Mouse (Mus musculus) ES-E14 (cell line): ENCODE data around the gene Arhgap45. TPM values are rescaled to one million over a fixed set of nuclear protein-coding genes. Genes with fewer than 3 reads are reported as not detected.

Experiments
- DNase-seq: peaks from one replicate; pipeline ENCODE4 v3.0.0-alpha.2; 2013; ENCODE audit warnings: low read depth, low spot score
- H3K27ac ChIP-seq: 2 replicates; pipeline ENCODE4 v1.5.1; 2012; ENCODE audit warnings: low read depth, mild to moderate bottlenecking, low read length, moderate library complexity, mixed read lengths; ENCODE audit not compliant: poor library complexity, insufficient read depth, severe bottlenecking
- H3K36me3 ChIP-seq: 2 replicates; pipeline ENCODE4 v1.6.1; 2012; ENCODE audit warnings: mild to moderate bottlenecking, low read length, moderate library complexity, mixed read lengths; ENCODE audit not compliant: control insufficient read depth, poor library complexity, insufficient read depth, severe bottlenecking
- H3K4me1 ChIP-seq, 2 experiments: fragments of 150-350 bp in 1 of 2; sonication (generic) in 1 of 2; 2 replicates each; pipeline ENCODE4 v1.6.1; 2012; ENCODE audit warnings: low read length in 2 of 2, mild to moderate bottlenecking in 1 of 2, mixed read lengths in 1 of 2; ENCODE audit not compliant: control insufficient read depth in 2 of 2, insufficient read depth in 2 of 2, poor library complexity in 1 of 2
- H3K4me3 ChIP-seq, 2 experiments: fragments of 150-350 bp in 1 of 2; sonication (generic) in 1 of 2; 2 replicates each; pipeline ENCODE4 v1.5.1; 2012; ENCODE audit warnings: low read length in 2 of 2, low read depth in 1 of 2, mild to moderate bottlenecking in 1 of 2, mixed read lengths in 1 of 2; ENCODE audit not compliant: insufficient read depth in 1 of 2, poor library complexity in 1 of 2, severe bottlenecking in 1 of 2
- H3K9ac ChIP-seq: 2 replicates; pipeline ENCODE4 v1.6.1; 2012; ENCODE audit warnings: low read depth, mild to moderate bottlenecking, low read length, mixed read lengths; ENCODE audit not compliant: poor library complexity, insufficient read depth, severe bottlenecking
- H3K9me3 ChIP-seq: fragments of 150-350 bp; sonication (generic); 2 replicates; pipeline ENCODE4 v1.6.1; 2012; ENCODE audit warnings: low read depth, mild to moderate bottlenecking, low read length; ENCODE audit not compliant: control insufficient read depth, insufficient read depth
- CHD2 ChIP-seq: IDR thresholded peaks from 2 replicates; pipeline ENCODE4 v1.6.1; 2014; ENCODE audit warnings: mild to moderate bottlenecking, low read depth, low read length, inconsistent platforms
- HCFC1 ChIP-seq: IDR thresholded peaks from 2 replicates; pipeline ENCODE4 v1.6.1; 2012; ENCODE audit warnings: low read length, inconsistent platforms, borderline replicate concordance; ENCODE audit not compliant: insufficient read depth
- MAFK ChIP-seq: IDR thresholded peaks from 2 replicates; pipeline ENCODE4 v1.6.1; 2014; ENCODE audit warnings: mild to moderate bottlenecking, low read depth, low read length, inconsistent platforms; ENCODE audit not compliant: insufficient read depth
- ZC3H11A ChIP-seq: IDR thresholded peaks from 2 replicates; pipeline ENCODE4 v1.6.1; 2012; ENCODE audit warnings: low read depth, mild to moderate bottlenecking, inconsistent platforms, low read length, borderline replicate concordance
- ZNF384 ChIP-seq: IDR thresholded peaks from 2 replicates; pipeline ENCODE4 v1.6.1; 2012; ENCODE audit warnings: low read depth, low read length, inconsistent platforms
- in situ Hi-C, 2 experiments: fragments of 600-800 bp; cut with MboI; formaldehyde crosslinking; loops; one replicate each; pipeline ENCODE4 v1.15.1; 2025; ENCODE audit warnings: low sequenced_read_pairs in 2 of 2, inconsistent platforms in 1 of 2; ENCODE audit not compliant: unreplicated experiment in 2 of 2
- total RNA-seq: library from RNA; depleted of rRNA; stranded (reverse); fragments of 300-350 nt; gene quantifications from 2 replicates; pipeline ENCODE4 v1.2.3, GENCODE M21; 2012

Arhgap45 gene
- total RNA-seq, 1 experiment = 17.0 TPM

DNA sequence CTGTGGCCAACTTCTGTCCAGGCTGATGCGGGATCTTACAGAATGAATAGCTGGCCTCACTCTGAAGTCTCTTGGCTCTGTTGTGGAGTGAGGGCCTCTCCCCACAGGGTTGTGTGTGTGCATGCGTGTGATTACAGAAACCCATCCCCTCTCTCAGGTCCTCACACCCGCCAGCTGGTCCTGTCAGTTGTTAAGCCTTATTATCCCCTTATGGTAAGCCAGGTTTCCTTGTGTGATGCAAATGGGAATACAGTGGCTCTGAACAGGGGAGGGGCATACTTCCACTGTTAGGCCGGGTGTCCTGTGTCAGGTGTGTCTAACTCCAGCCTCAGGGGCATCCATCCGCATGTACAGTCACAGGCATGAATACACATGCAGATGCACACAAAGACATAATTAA lies 29.3 kb downstream of the Arhgap45 start:
- peak overlapping the region; percentile 88 for H3K27ac ChIP-seq
- H3K9ac ChIP-seq = peak overlapping the region; percentile 41; the same call in 1 of the 2 replicates
- no peaks in the 10 kb centered on the region for H3K36me3 ChIP-seq
- in situ Hi-C loops = no loop called here
- TF ChIP-seq MAFK (no peak), HCFC1 (no peak), CHD2 (no peak), ZC3H11A (no peak), ZNF384 (no peak)
- peaks cover 16 to 30% of the 10 kb centered on the region in 2 experiments for H3K4me1 ChIP-seq
- no peak for DNase-seq
- H3K4me3 ChIP-seq = no peak overlapping the region; a peak in 1 of 4 replicates
- no peaks in the 10 kb centered on the region for H3K9me3 ChIP-seq

DNA sequence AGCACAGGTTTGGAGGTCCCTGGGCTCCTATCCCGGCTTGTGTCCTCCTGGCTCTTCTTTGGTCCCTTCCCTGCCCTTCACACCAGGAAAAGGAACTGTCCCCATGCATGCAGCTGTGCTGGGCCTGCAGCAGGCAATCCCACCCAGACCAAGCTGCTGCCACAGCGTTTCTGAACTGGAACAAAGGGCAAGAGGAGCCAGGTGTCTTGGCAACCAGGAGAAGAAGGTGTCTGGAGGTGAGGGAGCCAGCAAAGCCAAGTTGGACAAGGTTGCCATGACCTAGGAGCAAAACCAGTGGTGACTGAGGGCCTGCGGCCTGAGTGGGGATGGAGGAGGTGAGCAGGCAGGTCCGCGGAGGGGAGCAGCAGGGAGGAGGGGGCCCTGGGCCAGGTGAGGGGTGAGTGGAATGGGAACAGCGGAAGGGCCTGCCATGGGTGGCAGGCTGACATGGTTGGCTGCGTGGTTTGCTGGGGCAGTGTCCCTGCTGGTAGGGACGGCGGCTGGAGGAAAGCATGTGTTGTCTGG lies 30.6 kb downstream of the Arhgap45 start, which contains the start of gene Gpx4:
Gene Gpx4, plus strand, starts transcription at position 126 of the 525 bp plus-strand sequence.
- in situ Hi-C loops = no loop called here
- Histone ChIP-seq H3K4me1 (peaks cover 16 to 30% of the 10 kb centered on the region in 2 experiments), H3K9ac (peak within 1 kb of the TSS; percentile 29), H3K27ac (peak within 1 kb of the TSS; percentile 88), H3K9me3 (no peaks in the 10 kb centered on the region), H3K36me3 (no peaks in the 10 kb centered on the region), H3K4me3 (peak within 1 kb of the TSS; percentile 34 to 37)
- DNase-seq = no peak
- TF ChIP-seq MAFK = no peak
- no peak for TF ChIP-seq ZC3H11A

DNA sequence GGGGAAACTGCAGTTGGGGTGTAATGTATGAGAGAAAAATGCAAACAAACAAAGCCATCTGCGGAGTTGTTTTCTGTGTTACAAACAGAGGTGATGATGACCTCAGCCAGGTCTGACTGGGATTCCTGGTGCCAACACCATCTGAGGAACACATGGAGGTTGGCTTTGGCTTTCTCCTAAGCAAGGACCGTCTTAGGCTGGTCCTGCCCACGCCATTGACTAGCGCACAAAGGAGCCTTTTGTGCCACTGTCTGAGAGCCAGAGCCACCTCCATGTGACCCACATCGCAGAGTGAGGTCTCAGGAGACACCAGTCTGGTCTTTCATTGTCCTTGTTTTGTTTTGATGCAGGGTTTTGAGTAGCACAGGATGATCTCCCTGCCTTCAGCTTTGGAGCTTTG lies 31.9 kb downstream of the Arhgap45 start:
- DNase-seq = no peak
- peaks cover 20 to 35% of the 10 kb centered on the region in 2 experiments for H3K4me1 ChIP-seq
- no peak for TF ChIP-seq ZNF384
- no peak for TF ChIP-seq ZC3H11A
- no peak for TF ChIP-seq MAFK
- TF ChIP-seq HCFC1 = no peak
- no peak for TF ChIP-seq CHD2
- peak overlapping the region; percentile 56 for H3K27ac ChIP-seq
- no peak overlapping the region for H3K4me3 ChIP-seq
- peak overlapping the region; percentile 9; the same call in 1 of the 2 replicates for H3K9ac ChIP-seq
- in situ Hi-C loops = no loop called here
- no peaks in the 10 kb centered on the region for H3K9me3 ChIP-seq
- no peaks in the 10 kb centered on the region for H3K36me3 ChIP-seq

DNA sequence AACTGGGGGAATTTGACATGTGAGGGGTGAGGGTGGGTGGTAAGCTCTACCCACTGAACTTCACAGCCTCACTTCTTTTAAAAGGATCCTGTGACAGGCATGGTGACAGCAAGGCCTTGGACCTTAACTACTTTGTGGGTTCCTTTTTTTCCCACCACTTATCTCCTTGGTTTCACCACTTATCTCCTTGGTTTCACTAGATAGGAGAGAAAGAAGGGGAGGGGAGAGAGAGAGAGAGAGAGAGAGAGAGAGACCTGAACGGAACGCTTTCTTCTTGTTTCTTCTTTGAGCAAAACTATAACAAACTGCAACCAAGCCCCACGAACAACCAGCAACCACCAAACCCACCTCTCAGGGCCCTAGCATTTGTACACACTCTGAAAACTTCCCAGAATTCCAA lies 32.4 kb downstream of the Arhgap45 start:
- peaks cover 20 to 35% of the 10 kb centered on the region in 2 experiments for H3K4me1 ChIP-seq
- DNase-seq = no peak
- no peaks in the 10 kb centered on the region for H3K9me3 ChIP-seq
- no peak overlapping the region for H3K4me3 ChIP-seq
- TF ChIP-seq CHD2 (no peak), MAFK (no peak), ZNF384 (no peak), HCFC1 (no peak), ZC3H11A (no peak)
- peak overlapping the region; percentile 56 for H3K27ac ChIP-seq
- no peaks in the 10 kb centered on the region for H3K36me3 ChIP-seq
- 0 out of 2 replicates have a peak overlapping the region, but pooled peaks have one; percentile 9 for H3K9ac ChIP-seq
- in situ Hi-C loops = no loop called here

DNA sequence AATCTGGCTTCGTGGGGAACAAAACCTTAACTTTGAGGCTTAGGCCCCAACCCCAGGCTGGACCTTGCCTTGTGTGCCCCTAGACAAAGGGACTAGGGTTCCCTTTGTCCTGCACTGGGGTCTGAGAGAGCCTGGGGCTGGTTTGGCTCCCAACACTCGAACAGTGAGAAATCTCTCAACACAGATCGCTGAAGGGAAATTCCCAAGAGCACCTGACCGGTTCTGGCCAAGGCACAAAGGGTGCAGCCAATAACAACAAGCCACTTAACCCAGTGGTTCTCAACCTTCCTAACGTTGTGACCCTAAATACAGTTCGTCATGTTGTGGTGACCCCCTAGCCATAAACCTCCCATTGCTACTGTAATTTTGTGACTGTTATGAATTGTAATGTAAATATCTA lies 33.8 kb downstream of the Arhgap45 start:
- H3K9ac ChIP-seq = peak overlapping the region; percentile 53
- peaks cover 6% of the 10 kb centered on the region; the same call in 1 of the 2 replicates for H3K36me3 ChIP-seq
- H3K27ac ChIP-seq = peak overlapping the region; percentile 96
- TF ChIP-seq HCFC1 (peak; percentile 24; the same call in 1 of the 2 replicates), MAFK (no peak)
- in situ Hi-C loops = no loop called here
- no peaks in the 10 kb centered on the region for H3K9me3 ChIP-seq
- no peak for DNase-seq
- H3K4me1 ChIP-seq = peaks cover 20 to 32% of the 10 kb centered on the region in 2 experiments
- peak overlapping the region; percentile 2 to 13; a peak in 2 of 4 replicates for H3K4me3 ChIP-seq
